Mouse (Mus musculus): ENCODE measurements at regions not wholly inside any gene's neighbourhood (a gene's known extent, or its start where the extent isn't known, plus 50 kb on each side); places are given as distances from the start of the nearest gene placed in this dataset.
A peak's percentile ranks its signal among the peaks of the same experiment; 100 is the strongest.

GRCm38 (mm10) chr2:137446919-137447318 lies 330.5 kb upstream of the Jag1 start:
- Histone ChIP-seq H3K4me3 (ENCODE audit: low read depth, low read length) (no peak overlapping the region), H3K4me1 (ENCODE audit: insufficient read depth) (no peaks in the 10 kb centered on the region), H3K27ac (ENCODE audit: low read depth) (no peak overlapping the region), H3K36me3 (ENCODE audit: insufficient read depth) (no peaks in the 10 kb centered on the region), H3K4me2 (no peak overlapping the region), H3K9me3 (ENCODE audit: low read depth, low read length) (no peaks in the 10 kb centered on the region), H3K9ac (no peak overlapping the region), H3K27me3 (ENCODE audit: insufficient read depth, low read length) (no peaks in the 10 kb centered on the region)
- ATAC-seq (ENCODE audit: insufficient read depth) = no peak
- no peak for DNase-seq
- 77% methylated on average over 7 of the region's 7 CpGs for WGBS
- no peak for TF ChIP-seq CTCF (IDR thresholded peaks at IDR 0.05; ENCODE audit: low read depth)

GRCm38 (mm10) chr2:137437741-137438140 lies 321.3 kb upstream of the Jag1 start:
- Histone ChIP-seq H3K27ac (ENCODE audit: low read depth) (no peak overlapping the region), H3K4me2 (no peak overlapping the region), H3K4me3 (ENCODE audit: low read depth, low read length) (no peak overlapping the region), H3K36me3 (ENCODE audit: insufficient read depth) (no peaks in the 10 kb centered on the region), H3K4me1 (ENCODE audit: insufficient read depth) (peaks cover 3% of the 10 kb centered on the region; the same call in 1 of the 2 replicates), H3K9ac (no peak overlapping the region), H3K27me3 (ENCODE audit: insufficient read depth, low read length) (no peaks in the 10 kb centered on the region), H3K9me3 (ENCODE audit: low read depth, low read length) (no peaks in the 10 kb centered on the region)
- no peak for ATAC-seq (ENCODE audit: insufficient read depth)
- no peak for DNase-seq
- TF ChIP-seq CTCF (IDR thresholded peaks at IDR 0.05; ENCODE audit: low read depth) = no peak
- 55% methylated on average over 5 of the region's 5 CpGs for WGBS

GRCm38 (mm10) chr2:137436161-137436560 lies 319.7 kb upstream of the Jag1 start:
- H3K9me3 ChIP-seq (ENCODE audit: low read depth, low read length) = no peaks in the 10 kb centered on the region
- peaks cover 3% of the 10 kb centered on the region; the same call in 1 of the 2 replicates for H3K4me1 ChIP-seq (ENCODE audit: insufficient read depth)
- WGBS = 47% methylated on average over 4 of the region's 4 CpGs
- no peak for TF ChIP-seq CTCF (IDR thresholded peaks at IDR 0.05; ENCODE audit: low read depth)
- ATAC-seq (ENCODE audit: insufficient read depth) (peak; percentile 44; the same call in 1 of the 2 replicates), DNase-seq (peak; percentile 43)
- no peaks in the 10 kb centered on the region for H3K27me3 ChIP-seq (ENCODE audit: insufficient read depth, low read length)
- no peaks in the 10 kb centered on the region for H3K36me3 ChIP-seq (ENCODE audit: insufficient read depth)
- no peak overlapping the region for H3K9ac ChIP-seq
- no peak overlapping the region for H3K4me2 ChIP-seq
- H3K4me3 ChIP-seq (ENCODE audit: low read depth, low read length) = no peak overlapping the region
- no peak overlapping the region for H3K27ac ChIP-seq (ENCODE audit: low read depth)

- H3K4me3 ChIP-seq (ENCODE audit: low read depth, low read length) = no peak overlapping the region
- no peaks in the 10 kb centered on the region for H3K9me3 ChIP-seq (ENCODE audit: low read depth, low read length)
- H3K9ac ChIP-seq = no peak overlapping the region
- no peak overlapping the region for H3K27ac ChIP-seq (ENCODE audit: low read depth)
- H3K4me1 ChIP-seq (ENCODE audit: insufficient read depth) = no peaks in the 10 kb centered on the region
- no peak for DNase-seq
- no peak for TF ChIP-seq CTCF (IDR thresholded peaks at IDR 0.05; ENCODE audit: low read depth)
- WGBS = 56% methylated on average over 3 of the region's 3 CpGs
- ATAC-seq (ENCODE audit: insufficient read depth) = no peak
- no peaks in the 10 kb centered on the region for H3K36me3 ChIP-seq (ENCODE audit: insufficient read depth)
- no peaks in the 10 kb centered on the region for H3K27me3 ChIP-seq (ENCODE audit: insufficient read depth, low read length)
- H3K4me2 ChIP-seq = no peak overlapping the region
These were observed 306.2 kb upstream of the Jag1 start for GRCm38 (mm10) chr2:137422656-137423055.

DNA sequence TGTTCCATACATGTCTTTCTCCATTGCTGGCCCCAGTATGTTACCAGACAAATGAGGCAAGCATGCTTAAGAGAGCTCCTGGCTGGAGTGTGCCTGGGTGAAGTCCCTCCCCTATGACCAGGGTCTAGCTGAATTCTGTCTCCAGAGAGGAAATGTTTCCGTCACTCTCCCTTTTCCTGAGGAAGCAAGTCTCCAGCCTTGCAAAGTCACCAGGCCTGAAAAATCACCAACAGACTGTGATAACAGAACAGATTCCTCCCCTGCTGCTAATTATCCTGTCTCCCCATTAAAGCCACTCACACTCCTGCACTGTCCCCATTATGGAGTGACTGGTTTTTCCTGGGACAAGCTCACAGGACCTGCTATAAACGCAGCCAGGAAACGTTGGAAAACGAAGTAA lies 303.2 kb upstream of the Jag1 start:
- DNase-seq (peak; percentile 44), ATAC-seq (ENCODE audit: insufficient read depth) (peak; percentile 60; the same call in 1 of the 2 replicates)
- Histone ChIP-seq H3K4me3 (ENCODE audit: low read depth, low read length) (no peak overlapping the region), H3K4me1 (ENCODE audit: insufficient read depth) (no peaks in the 10 kb centered on the region), H3K27ac (ENCODE audit: low read depth) (no peak overlapping the region), H3K36me3 (ENCODE audit: insufficient read depth) (no peaks in the 10 kb centered on the region), H3K4me2 (no peak overlapping the region), H3K9ac (no peak overlapping the region), H3K9me3 (ENCODE audit: low read depth, low read length) (no peaks in the 10 kb centered on the region), H3K27me3 (ENCODE audit: insufficient read depth, low read length) (no peaks in the 10 kb centered on the region)
- WGBS = 50% methylated on average over 4 of the region's 4 CpGs
- TF ChIP-seq CTCF (IDR thresholded peaks at IDR 0.05; ENCODE audit: low read depth) = no peak

GRCm38 (mm10) chr2:137417691-137418090 lies 301.2 kb upstream of the Jag1 start:
- H3K27ac ChIP-seq (ENCODE audit: low read depth) = no peak overlapping the region
- ATAC-seq (ENCODE audit: insufficient read depth) (no peak), DNase-seq (no peak)
- H3K27me3 ChIP-seq (ENCODE audit: insufficient read depth, low read length) = no peaks in the 10 kb centered on the region
- no peak overlapping the region for H3K9ac ChIP-seq
- 88% methylated on average over 6 of the region's 6 CpGs for whole genome bisulfite sequencing
- H3K4me3 ChIP-seq (ENCODE audit: low read depth, low read length) = no peak overlapping the region
- no peak for TF ChIP-seq CTCF (IDR thresholded peaks at IDR 0.05; ENCODE audit: low read depth)
- H3K4me1 ChIP-seq (ENCODE audit: insufficient read depth) = no peaks in the 10 kb centered on the region
- no peak overlapping the region for H3K4me2 ChIP-seq
- H3K9me3 ChIP-seq (ENCODE audit: low read depth, low read length) = no peaks in the 10 kb centered on the region
- no peaks in the 10 kb centered on the region for H3K36me3 ChIP-seq (ENCODE audit: insufficient read depth)

- Histone ChIP-seq H3K27ac (ENCODE audit: low read depth) (no peak overlapping the region), H3K9ac (no peak overlapping the region), H3K27me3 (ENCODE audit: insufficient read depth, low read length) (no peaks in the 10 kb centered on the region), H3K4me2 (no peak overlapping the region), H3K4me3 (ENCODE audit: low read depth, low read length) (no peak overlapping the region), H3K36me3 (ENCODE audit: insufficient read depth) (no peaks in the 10 kb centered on the region), H3K9me3 (ENCODE audit: low read depth, low read length) (no peaks in the 10 kb centered on the region), H3K4me1 (ENCODE audit: insufficient read depth) (no peaks in the 10 kb centered on the region)
- DNase-seq = peak; percentile 42
- ATAC-seq (ENCODE audit: insufficient read depth) = peak; percentile 94
- TF ChIP-seq CTCF (IDR thresholded peaks at IDR 0.05; ENCODE audit: low read depth) = no peak
- 50% methylated on average over 3 of the region's 3 CpGs for WGBS
These were observed 297.0 kb upstream of the Jag1 start for GRCm38 (mm10) chr2:137413432-137413831.

- H3K36me3 ChIP-seq (ENCODE audit: insufficient read depth) = no peaks in the 10 kb centered on the region
- no peak for TF ChIP-seq CTCF (IDR thresholded peaks at IDR 0.05; ENCODE audit: low read depth)
- H3K27me3 ChIP-seq (ENCODE audit: insufficient read depth, low read length) = no peaks in the 10 kb centered on the region
- H3K4me2 ChIP-seq = no peak overlapping the region
- 62% methylated on average over 2 of the region's 2 CpGs for WGBS
- H3K4me3 ChIP-seq (ENCODE audit: low read depth, low read length) = no peak overlapping the region
- no peak overlapping the region for H3K27ac ChIP-seq (ENCODE audit: low read depth)
- H3K4me1 ChIP-seq (ENCODE audit: insufficient read depth) = no peaks in the 10 kb centered on the region
- ATAC-seq (ENCODE audit: insufficient read depth) = no peak
- no peak overlapping the region for H3K9ac ChIP-seq
- no peaks in the 10 kb centered on the region for H3K9me3 ChIP-seq (ENCODE audit: low read depth, low read length)
- no peak for DNase-seq
These were observed 293.2 kb upstream of the Jag1 start for GRCm38 (mm10) chr2:137409611-137410010.

All from lung, embryonic 14.5 days (tissue).